Mouse (Mus musculus) MEL (cell line): ENCODE data around the gene Sorbs1. TPM values are rescaled to one million over a fixed set of nuclear protein-coding genes. Genes with fewer than 3 reads are reported as not detected.

Experiments used
- DNase-seq: peaks from one replicate; pipeline ENCODE4 v3.0.0; 2011; ENCODE audit warnings: low read depth, low spot score
- H3K27ac ChIP-seq: 2 replicates; pipeline ENCODE4 v1.5.1; 2012; ENCODE audit warnings: low read depth, mild to moderate bottlenecking, control low read depth, low read length, moderate library complexity; ENCODE audit not compliant: control insufficient read depth
- H3K27me3 ChIP-seq, 2 experiments: fragments of 150-350 bp in 1 of 2; sonication (generic) in 1 of 2; 2 replicates each; pipeline ENCODE4 v1.6.1; 2012; ENCODE audit warnings: low read length in 2 of 2, mild to moderate bottlenecking in 2 of 2, improper control_type of control experiment in 1 of 2, moderate library complexity in 1 of 2; ENCODE audit not compliant: insufficient read depth in 2 of 2, control insufficient read depth in 1 of 2
- H3K36me3 ChIP-seq, 2 experiments: 2 replicates each; pipeline ENCODE4 v1.6.1; 2012 to 2014; ENCODE audit warnings: low read length in 2 of 2, improper control_type of control experiment in 1 of 2, inconsistent platforms in 1 of 2, mild to moderate bottlenecking in 1 of 2; ENCODE audit not compliant: insufficient read depth in 2 of 2, control insufficient read depth in 1 of 2
- H3K4me1 ChIP-seq, 2 experiments: fragments of 150-350 bp in 1 of 2; sonication (generic) in 1 of 2; 2 replicates each; pipeline ENCODE4 v1.6.1; 2012; ENCODE audit warnings: low read length in 2 of 2, improper control_type of control experiment in 1 of 2, mild to moderate bottlenecking in 1 of 2; ENCODE audit not compliant: insufficient read depth in 2 of 2, control insufficient read depth in 1 of 2
- H3K4me3 ChIP-seq, 2 experiments: fragments of 150-350 bp in 1 of 2; sonication (generic) in 1 of 2; 2 replicates each; pipeline ENCODE4 v1.5.1; 2012; ENCODE audit warnings: low read depth in 2 of 2, low read length in 2 of 2, mild to moderate bottlenecking in 2 of 2, moderate library complexity in 2 of 2, control low read depth in 1 of 2, improper control_type of control experiment in 1 of 2; ENCODE audit not compliant: control insufficient read depth in 1 of 2, insufficient read depth in 1 of 2
- H3K79me2 ChIP-seq: 2 replicates; pipeline ENCODE4 v1.6.1; 2012; ENCODE audit warnings: mild to moderate bottlenecking, low read length, moderate library complexity; ENCODE audit not compliant: control insufficient read depth, poor library complexity, insufficient read depth
- H3K9ac ChIP-seq: 2 replicates; pipeline ENCODE4 v1.6.1; 2012; ENCODE audit warnings: low read depth, mild to moderate bottlenecking, control low read depth, low read length, moderate library complexity; ENCODE audit not compliant: control insufficient read depth, poor library complexity, severe bottlenecking
- H3K9me3 ChIP-seq: fragments of 150-350 bp; sonication (generic); replicated peaks from 2 replicates; pipeline ENCODE4 v1.6.1; 2012; ENCODE audit warnings: mild to moderate bottlenecking, low read length, improper control_type of control experiment, moderate library complexity; ENCODE audit not compliant: insufficient read depth
- BHLHE40 ChIP-seq: IDR thresholded peaks from 2 replicates; pipeline ENCODE4 v1.6.1; 2012; ENCODE audit warnings: low read depth, mild to moderate bottlenecking, inconsistent platforms, low read length, improper control_type of control experiment, borderline replicate concordance
- CHD1 ChIP-seq: IDR thresholded peaks from 2 replicates; pipeline ENCODE4 v1.6.1; 2012; ENCODE audit warnings: low read depth, mild to moderate bottlenecking, inconsistent platforms, low read length, improper control_type of control experiment
- CTCF ChIP-seq, 3 experiments: IDR thresholded peaks in 2 of 3; conservative IDR thresholded peaks in 1 of 3; 2 replicates each; pipeline ENCODE4 v1.5.1; 2011 to 2012; ENCODE audit warnings: low read length in 3 of 3, low read depth in 2 of 3, mild to moderate bottlenecking in 2 of 3, improper control_type of control experiment in 1 of 3, inconsistent platforms in 1 of 3, mixed read lengths in 1 of 3, moderate library complexity in 1 of 3; ENCODE audit not compliant: control insufficient read depth in 1 of 3, insufficient read depth in 1 of 3, poor library complexity in 1 of 3, severe bottlenecking in 1 of 3
- E2F4 ChIP-seq: IDR thresholded peaks from 2 replicates; pipeline ENCODE4 v1.6.1; 2011; ENCODE audit warnings: low read depth, low read length, improper control_type of control experiment, borderline replicate concordance
- ELF1 ChIP-seq: IDR thresholded peaks from 2 replicates; pipeline ENCODE4 v1.6.1; 2014; ENCODE audit warnings: low read depth, mild to moderate bottlenecking, inconsistent platforms, low read length, improper control_type of control experiment, moderate library complexity
- ETS1 ChIP-seq: IDR thresholded peaks from 2 replicates; pipeline ENCODE4 v1.6.1; 2012; ENCODE audit warnings: low read depth, mild to moderate bottlenecking, inconsistent platforms, low read length, improper control_type of control experiment, moderate library complexity
- GABPA ChIP-seq: IDR thresholded peaks from 2 replicates; pipeline ENCODE4 v1.6.1; 2012; ENCODE audit warnings: low read depth, mild to moderate bottlenecking, inconsistent platforms, low read length, improper control_type of control experiment, moderate library complexity
- GATA1 ChIP-seq: IDR thresholded peaks from 2 replicates; pipeline ENCODE4 v1.6.1; 2011; ENCODE audit warnings: low read depth, low read length, improper control_type of control experiment
- HCFC1 ChIP-seq: IDR thresholded peaks from 2 replicates; pipeline ENCODE4 v1.6.1; 2012; ENCODE audit warnings: low read depth, mild to moderate bottlenecking, inconsistent platforms, low read length, improper control_type of control experiment, moderate library complexity
- JUND ChIP-seq: IDR thresholded peaks from 2 replicates; pipeline ENCODE4 v1.6.1; 2011; ENCODE audit warnings: low read depth, mild to moderate bottlenecking, improper control_type of control experiment, low read length
- KAT2A ChIP-seq: conservative IDR thresholded peaks from 2 replicates; pipeline ENCODE4 v1.6.1; 2012; ENCODE audit warnings: low read depth, low read length, improper control_type of control experiment, inconsistent platforms
- MAFK ChIP-seq: IDR thresholded peaks from 2 replicates; pipeline ENCODE4 v1.6.1; 2011; ENCODE audit warnings: low read depth, mild to moderate bottlenecking, low read length, improper control_type of control experiment, borderline replicate concordance
- MAX ChIP-seq: IDR thresholded peaks from 2 replicates; pipeline ENCODE4 v1.6.1; 2011; ENCODE audit warnings: low read length, improper control_type of control experiment
- MAZ ChIP-seq: IDR thresholded peaks from 2 replicates; pipeline ENCODE4 v1.6.1; 2012; ENCODE audit warnings: low read depth, mild to moderate bottlenecking, inconsistent platforms, low read length, improper control_type of control experiment
- MXI1 ChIP-seq: IDR thresholded peaks from 2 replicates; pipeline ENCODE4 v1.6.1; 2011; ENCODE audit warnings: mild to moderate bottlenecking, low read depth, low read length, improper control_type of control experiment
- NELFE ChIP-seq: IDR thresholded peaks from 2 replicates; pipeline ENCODE4 v1.6.1; 2011; ENCODE audit warnings: low read depth, low read length, improper control_type of control experiment
- NRF1 ChIP-seq: IDR thresholded peaks from 2 replicates; pipeline ENCODE4 v1.6.1; 2014; ENCODE audit warnings: low read depth, mild to moderate bottlenecking, inconsistent platforms, low read length, improper control_type of control experiment, moderate library complexity; ENCODE audit not compliant: poor library complexity, insufficient read depth, severe bottlenecking
- POLR2A ChIP-seq, 2 experiments: IDR thresholded peaks; 2 replicates each; pipeline ENCODE4 v1.6.1; 2011 to 2012; ENCODE audit warnings: low read length in 2 of 2, mild to moderate bottlenecking in 2 of 2, control low read depth in 1 of 2, improper control_type of control experiment in 1 of 2, low read depth in 1 of 2, moderate library complexity in 1 of 2; ENCODE audit not compliant: control insufficient read depth in 1 of 2, insufficient read depth in 1 of 2, poor library complexity in 1 of 2
- POLR2AphosphoS2 ChIP-seq: IDR thresholded peaks from 2 replicates; pipeline ENCODE4 v1.6.1; 2011; ENCODE audit warnings: low read length, improper control_type of control experiment
- RAD21 ChIP-seq: IDR thresholded peaks from 2 replicates; pipeline ENCODE4 v1.6.1; 2011; ENCODE audit warnings: mild to moderate bottlenecking, low read depth, low read length, improper control_type of control experiment
- RCOR1 ChIP-seq: IDR thresholded peaks from 2 replicates; pipeline ENCODE4 v1.6.1; 2012; ENCODE audit warnings: low read depth, mild to moderate bottlenecking, inconsistent platforms, low read length, improper control_type of control experiment
- ZC3H11A ChIP-seq: IDR thresholded peaks from 2 replicates; pipeline ENCODE4 v1.6.1; 2012; ENCODE audit warnings: low read depth, mild to moderate bottlenecking, inconsistent platforms, low read length, improper control_type of control experiment
- ZKSCAN1 ChIP-seq: IDR thresholded peaks from 2 replicates; pipeline ENCODE4 v1.6.1; 2012; ENCODE audit warnings: low read depth, mild to moderate bottlenecking, inconsistent platforms, low read length, improper control_type of control experiment, moderate library complexity
- ZMIZ1 ChIP-seq: IDR thresholded peaks from 2 replicates; pipeline ENCODE4 v1.6.1; 2012; ENCODE audit warnings: low read depth, mild to moderate bottlenecking, inconsistent platforms, low read length, improper control_type of control experiment, moderate library complexity
- ZNF384 ChIP-seq: IDR thresholded peaks from 2 replicates; pipeline ENCODE4 v1.6.1; 2012; ENCODE audit warnings: low read depth, mild to moderate bottlenecking, inconsistent platforms, low read length, improper control_type of control experiment
- polyA plus RNA-seq, 2 experiments: library from polyadenylated mRNA; stranded (reverse) in 1 of 2; unstranded in 1 of 2; fragments of >175 nt in 1 of 2; fragments of >200 nt in 1 of 2; gene quantifications; 2 replicates each; pipeline versions ENCODE4 v1.2.1 to v1.2.4; 2012; ENCODE audit warnings: low replicate concordance in 2 of 2, low read depth in 1 of 2; ENCODE audit not compliant: insufficient read length in 2 of 2, insufficient read depth in 1 of 2, missing spikeins in 1 of 2
- total RNA-seq: library from RNA; depleted of rRNA; stranded (reverse); fragments of 300-350 nt; gene quantifications from 2 replicates; pipeline ENCODE4 v1.2.3, GENCODE M21; 2012

Sorbs1 gene
- total and polyA plus RNA-seq, 3 experiments = 1.3 to 5.3 TPM; not detected in 1

DNA sequence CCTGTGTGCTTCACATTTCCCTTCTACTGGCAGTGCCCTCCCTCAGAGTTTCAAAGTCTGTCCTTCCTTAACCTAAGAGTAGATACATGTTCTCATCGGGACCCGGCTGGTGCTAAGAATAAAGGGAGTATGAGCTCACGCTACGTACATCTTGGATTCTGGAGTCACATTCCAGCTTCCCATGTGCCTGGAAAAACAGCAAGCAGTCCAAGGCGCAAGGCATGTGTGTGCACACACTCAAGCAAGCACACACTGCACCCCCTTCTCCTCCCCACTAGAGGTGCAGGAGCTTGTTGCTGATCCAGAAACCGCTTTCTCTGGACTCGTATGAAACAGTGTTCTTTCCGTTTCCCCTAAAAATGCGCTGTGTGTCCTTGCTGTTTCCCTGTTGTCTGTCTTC is 210.7 kb downstream of the Sorbs1 start:
- TF ChIP-seq MAX (no peak), GATA1 (no peak), KAT2A (no peak), ZMIZ1 (no peak), ZKSCAN1 (no peak), RAD21 (no peak), HCFC1 (no peak), POLR2A (IDR thresholded peaks at IDR 0.05; ENCODE audit: control insufficient read depth in 1 of 2, insufficient read depth in 1 of 2, low read depth in 1 of 2, low read length in 2 of 2, poor library complexity in 1 of 2) (no peak), GABPA (no peak), CHD1 (no peak), JUND (no peak), ETS1 (no peak), NRF1 (no peak), MXI1 (no peak), MAFK (no peak), CTCF (IDR thresholded peaks at IDR 0.05 in 2 of 3, conservative IDR thresholded peaks at IDR 0.05 in 1 of 3; ENCODE audit: control insufficient read depth in 1 of 3, insufficient read depth in 1 of 3, low read depth in 2 of 3, low read length in 3 of 3, poor library complexity in 1 of 3, severe bottlenecking in 1 of 3) (no peak), MAZ (no peak)
- Histone ChIP-seq H3K27ac (no peak overlapping the region), H3K27me3 (no peaks in the 10 kb centered on the region), H3K9ac (no peak overlapping the region), H3K4me3 (no peak overlapping the region), H3K36me3 (no peaks in the 10 kb centered on the region), H3K9me3 (no peaks in the 10 kb centered on the region), H3K4me1 (no peaks in the 10 kb centered on the region), H3K79me2 (no peaks in the 10 kb centered on the region)
- DNase-seq = no peak

DNA sequence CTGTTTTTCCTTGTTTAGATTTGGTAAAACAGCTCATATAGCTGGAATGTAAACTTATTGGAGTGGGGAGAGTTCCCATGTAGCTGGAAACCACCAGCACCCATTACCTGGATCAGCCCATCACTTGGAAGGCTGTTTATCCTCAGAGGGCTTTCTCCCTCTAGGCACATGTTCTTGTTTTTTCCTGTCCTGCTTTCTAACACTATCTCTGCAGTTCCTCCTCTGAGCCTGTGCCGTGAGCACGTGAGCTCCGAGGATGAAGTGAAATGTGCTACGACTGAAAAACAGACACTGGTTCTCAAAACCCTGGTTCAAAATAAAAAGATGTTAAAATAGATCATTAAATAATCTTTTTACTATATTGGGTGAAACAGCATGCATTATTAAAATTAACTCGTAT is 211.1 kb downstream of the Sorbs1 start:
- TF ChIP-seq RCOR1 = no peak
- no peak for TF ChIP-seq BHLHE40
- TF ChIP-seq CHD1 = no peak
- no peak for TF ChIP-seq POLR2AphosphoS2
- no peak for TF ChIP-seq ZNF384
- no peak for TF ChIP-seq RAD21
- no peak for TF ChIP-seq JUND
- no peak for TF ChIP-seq HCFC1
- no peak for TF ChIP-seq ELF1
- no peak for TF ChIP-seq NELFE
- TF ChIP-seq ZC3H11A = no peak
- TF ChIP-seq E2F4 = no peak
- TF ChIP-seq MAX = no peak
- no peak for TF ChIP-seq MAFK
- TF ChIP-seq, all 39 proteins: peak for 0
- H3K4me3 ChIP-seq = no peak overlapping the region
- H3K9ac ChIP-seq = no peak overlapping the region
- H3K36me3 ChIP-seq = no peaks in the 10 kb centered on the region
- DNase-seq = no peak
- no peak overlapping the region for H3K27ac ChIP-seq
- no peaks in the 10 kb centered on the region for H3K9me3 ChIP-seq
- H3K79me2 ChIP-seq = no peaks in the 10 kb centered on the region
- H3K27me3 ChIP-seq = no peaks in the 10 kb centered on the region
- no peaks in the 10 kb centered on the region for H3K4me1 ChIP-seq
